Mouse (Mus musculus) right cerebral cortex, adult 18-20 months (tissue): ENCODE data around the gene Rhox2h.
"Not testable (repeated sequence)": the region's sequence is repeated elsewhere in the genome, so short reads cannot be mapped to it uniquely, and the experiment has no call there.

Source experiments
- DNase-seq: peaks from one replicate; pipeline ENCODE4 v3.0.0; 2022; ENCODE audit warnings: mixed read lengths

Gene Rhox2h

GRCm38 (mm10) chrX:37673177-37673576 is at the start of gene Rhox2h:
TSS of gene Rhox2h (minus strand) at chrX:37673277.
- not testable (repeated sequence) for DNase-seq

DNA sequence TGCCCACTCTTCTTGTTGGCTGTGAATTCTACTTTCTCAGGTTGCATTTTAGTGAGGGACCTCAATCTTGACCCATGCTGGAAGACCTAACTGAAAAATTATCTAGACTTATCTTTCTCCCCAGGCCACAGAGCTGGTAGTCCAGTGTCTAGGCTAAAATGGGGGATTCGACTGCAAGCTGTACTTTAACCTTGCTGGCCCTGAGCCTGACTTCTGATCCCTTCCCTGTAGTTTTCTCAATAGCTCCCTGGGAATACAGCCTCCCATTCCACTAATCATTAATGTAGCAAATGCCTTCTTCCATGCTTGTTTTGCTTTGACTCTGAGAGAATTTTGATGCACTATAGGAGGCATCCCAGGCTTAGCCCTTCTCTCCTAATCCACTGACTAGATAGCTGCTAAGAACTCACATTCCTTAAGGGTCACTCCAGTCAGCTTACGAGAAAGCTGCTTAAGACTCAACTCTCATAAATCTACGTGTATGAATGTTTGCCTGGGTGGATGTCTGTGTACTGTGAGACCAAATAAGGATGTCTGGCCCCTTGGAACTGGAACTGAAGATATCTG is 28.8 kb upstream of the Rhox2h start:
- no peak for DNase-seq

DNA sequence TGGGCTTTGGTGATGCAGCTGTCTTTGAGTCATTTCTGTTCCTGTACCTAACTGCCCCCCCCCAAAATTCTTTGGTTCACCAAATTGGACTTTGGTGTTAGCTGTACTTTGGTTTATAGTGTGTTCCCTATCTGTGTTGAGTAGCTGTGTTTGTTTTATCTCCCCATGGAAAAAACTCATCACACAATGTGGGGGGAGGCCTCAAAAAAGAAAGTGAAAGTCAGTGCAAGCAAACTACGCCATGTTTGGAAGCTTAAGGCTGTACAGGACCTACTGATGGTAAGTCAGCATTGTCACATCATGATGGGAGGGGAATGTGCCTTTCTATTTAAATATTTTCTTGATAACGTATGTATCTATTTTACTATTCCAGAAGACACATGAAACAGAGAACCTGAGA is 19.2 kb upstream of the Rhox2h start:
- no peak for DNase-seq

DNA sequence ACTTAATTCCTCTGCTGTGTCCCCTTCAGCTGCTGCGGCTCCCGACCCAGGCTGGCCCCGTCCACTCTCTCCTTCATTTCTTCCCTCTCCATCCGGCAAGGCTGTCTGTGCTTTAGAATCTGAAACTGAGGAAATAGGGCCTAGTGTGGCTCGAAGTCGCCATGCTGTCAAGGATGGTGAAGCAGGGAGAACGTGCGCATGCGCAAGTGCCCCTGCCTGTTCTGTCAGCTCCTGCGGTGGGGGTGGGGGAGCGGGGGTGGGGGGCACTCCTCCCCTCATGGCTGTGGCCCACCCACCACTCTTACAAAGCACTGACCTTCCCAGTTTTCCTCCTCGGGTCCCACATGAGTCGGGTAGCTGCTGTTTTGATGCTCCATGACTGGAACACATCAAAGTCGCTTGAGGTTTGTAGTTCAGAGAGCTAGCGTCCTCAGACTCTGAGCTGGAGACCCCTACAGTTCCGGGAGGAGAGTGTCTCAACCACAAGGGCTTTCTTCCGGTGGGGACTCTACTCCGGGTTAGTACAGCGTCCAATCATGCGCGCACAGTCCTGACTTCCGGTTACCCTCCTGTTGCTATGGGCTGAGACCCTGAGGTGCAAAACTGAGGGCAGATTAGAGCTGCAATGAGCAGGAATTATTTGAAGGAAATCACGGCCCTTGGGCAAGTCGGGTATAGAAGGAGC is 10.1 kb upstream of the Rhox2h start:
- no peak for DNase-seq

- not testable (repeated sequence) for DNase-seq
These were observed 4.4 kb downstream of the Rhox2h start, which contains the start of gene Rhox3h for GRCm38 (mm10) chrX:37668664-37669063. TSS of gene Rhox3h (minus strand) at chrX:37668764.

GRCm38 (mm10) chrX:37651227-37651626 is 21.9 kb downstream of the Rhox2h start, which contains the start of gene Rhox4g:
TSS of gene Rhox4g (minus strand) at chrX:37651327.
- not testable (repeated sequence) for DNase-seq

DNA sequence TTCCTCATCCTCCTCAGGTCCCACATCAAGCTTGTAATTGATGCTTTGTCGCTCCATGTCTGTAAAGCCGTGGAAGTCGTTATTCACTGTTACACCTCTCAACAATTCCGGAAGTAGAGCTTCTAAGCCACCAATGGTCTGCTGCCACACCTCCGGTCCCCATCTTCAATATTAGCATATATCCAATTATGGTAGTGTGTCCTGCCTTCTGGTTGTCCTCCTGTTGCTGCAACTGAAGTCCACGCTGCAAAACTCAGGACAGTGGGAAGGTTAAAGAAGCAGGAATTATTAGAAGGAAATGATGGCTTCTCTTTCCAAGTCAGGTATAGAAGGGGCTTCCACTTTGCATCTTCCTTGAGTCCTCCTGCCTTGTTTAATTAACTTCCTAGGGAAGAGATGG is 29.7 kb downstream of the Rhox2h start, which contains the start of gene Rhox2g:
Gene Rhox2g (minus strand): TSS at position 101 of the 400 bp plus-strand sequence.
- not testable (repeated sequence) for DNase-seq

GRCm38 (mm10) chrX:37628512-37628911 is 44.6 kb downstream of the Rhox2h start, which contains the start of gene Rhox3g:
TSS of gene Rhox3g (minus strand) at chrX:37628612.
- DNase-seq: not testable (repeated sequence)
